In genomic region chr9:64343656-64344055, GRCm38 (mm10) we compare ENCODE assay signal across 21 mouse cellular contexts.
"Had no signal": no experiment of that assay in that cellular context is flagged by ENCODE, and none has a peak within 500 bp of the region (broad histone marks: within the 10 kb centered on the region; RNA-seq: fewer than 3 reads in every experiment).

No protein-coding gene starts in this region.

- H3K9me3 ChIP-seq: kidney, embryonic 15.5 days; limb, embryonic 10.5 days; limb, embryonic 13.5 days; liver, embryonic 12.5 days; liver, embryonic 15.5 days; lung, embryonic 15.5 days; megakaryocyte, embryonic 14.5 days; midbrain, embryonic 10.5 days; midbrain, embryonic 15.5 days; stomach, embryonic 15.5 days had no signal

- ATAC-seq: liver, embryonic 12.5 days; midbrain, embryonic 15.5 days had no signal

- H3K36me3 ChIP-seq: kidney, embryonic 15.5 days; limb, embryonic 10.5 days; limb, embryonic 13.5 days; liver, embryonic 12.5 days; liver, embryonic 15.5 days; lung, embryonic 15.5 days; midbrain, embryonic 10.5 days; midbrain, embryonic 15.5 days; stomach, embryonic 15.5 days had no signal

- DNase-seq: kidney, adult 8-10 months; kidney, postnatal 14 days; kidney, postnatal 4 days; layer of hippocampus, adult 9-11 months; liver; lung, adult 18-20 months; lung, postnatal 10 days; lung, postnatal 36 days; right cerebral cortex, postnatal 14 days; right cerebral cortex, postnatal 4 days; thymus, postnatal 4 days had no signal

- H3K4me3 ChIP-seq: kidney, embryonic 15.5 days; limb, embryonic 10.5 days; limb, embryonic 13.5 days; liver, embryonic 12.5 days; liver, embryonic 15.5 days; lung, embryonic 15.5 days; megakaryocyte, embryonic 14.5 days; midbrain, embryonic 10.5 days; midbrain, embryonic 15.5 days; stomach, embryonic 15.5 days had no signal

- H3K4me2 ChIP-seq: kidney, embryonic 15.5 days; limb, embryonic 13.5 days; liver, embryonic 12.5 days; liver, embryonic 15.5 days; lung, embryonic 15.5 days; midbrain, embryonic 15.5 days; stomach, embryonic 15.5 days had no signal

- H3K9ac ChIP-seq: kidney, embryonic 15.5 days; limb, embryonic 13.5 days; liver, embryonic 12.5 days; liver, embryonic 15.5 days; lung, embryonic 15.5 days; midbrain, embryonic 15.5 days; stomach, embryonic 15.5 days had no signal

- H3K27ac ChIP-seq: kidney, embryonic 15.5 days; limb, embryonic 10.5 days; limb, embryonic 13.5 days; liver, embryonic 12.5 days; liver, embryonic 15.5 days; lung, embryonic 15.5 days; midbrain, embryonic 10.5 days; midbrain, embryonic 15.5 days; stomach, embryonic 15.5 days had no signal

- H3K27me3 ChIP-seq: kidney, embryonic 15.5 days; limb, embryonic 13.5 days; liver, embryonic 12.5 days; liver, embryonic 15.5 days; lung, embryonic 15.5 days; megakaryocyte, embryonic 14.5 days; midbrain, embryonic 15.5 days; stomach, embryonic 15.5 days had no signal
